Mouse (Mus musculus) kidney, embryonic 16.5 days (tissue): ENCODE measurements around the gene Tlr9. TPM values are rescaled to one million over a fixed set of nuclear protein-coding genes. Genes with fewer than 3 reads are reported as not detected.

Experiments used
- ATAC-seq: fragments of 200-750 bp; cut with Nextera tagmentation; 2 replicates; pipeline ENCODE4 v1.8.0; 2017; ENCODE audit warnings: moderate TSS enrichment; ENCODE audit not compliant: low FRiP score, low TSS enrichment
- H3K27ac ChIP-seq: fragments of 300-500 bp; sonication (generic); 2 replicates; pipeline ENCODE4 v1.5.1; 2014; ENCODE audit warnings: low read length
- H3K27me3 ChIP-seq: fragments of 300-500 bp; sonication (generic); 2 replicates; pipeline ENCODE4 v1.6.1; 2014; ENCODE audit warnings: low read length, control low read depth, mixed read lengths; ENCODE audit not compliant: insufficient read depth
- H3K36me3 ChIP-seq: fragments of 300-500 bp; sonication (generic); 2 replicates; pipeline ENCODE4 v1.6.1; 2014; ENCODE audit warnings: low read length, control low read depth, mixed read lengths; ENCODE audit not compliant: insufficient read depth
- H3K4me1 ChIP-seq: fragments of 300-500 bp; sonication (generic); 2 replicates; pipeline ENCODE4 v1.6.1; 2014; ENCODE audit warnings: low read length, control low read depth, mixed read lengths; ENCODE audit not compliant: insufficient read depth
- H3K4me2 ChIP-seq: fragments of 300-500 bp; sonication (generic); replicated peaks from 2 replicates; pipeline ENCODE4 v1.6.1; 2014; ENCODE audit warnings: low read depth, low read length
- H3K4me3 ChIP-seq: fragments of 300-500 bp; sonication (generic); 2 replicates; pipeline ENCODE4 v1.5.1; 2014; ENCODE audit warnings: mild to moderate bottlenecking, low read length
- H3K9ac ChIP-seq: fragments of 300-500 bp; sonication (generic); replicated peaks from 2 replicates; pipeline ENCODE4 v1.6.1; 2014; ENCODE audit warnings: low read length
- H3K9me3 ChIP-seq: fragments of 300-500 bp; sonication (generic); 2 replicates; pipeline ENCODE4 v1.6.1; 2016; ENCODE audit warnings: low read length, control low read depth
- WGBS: fragments of 180-500 bp; shearing (Covaris S2); extraction: QIAGEN DNeasy Blood & Tissue Kit; methylation state at CpG from one replicate; pipeline ENCODE4 v1.1.7; 2014; 5-methylcytosine and 5-hydroxymethylcytosine counted together
- polyA plus RNA-seq: library from polyadenylated mRNA; unstranded; fragments of >200 nt; fragmentation: Nextera tagmentation; extraction: Ambion mirVana; gene quantifications from 2 replicates; pipeline ENCODE4 v1.2.1, GENCODE M21; 2015

The Tlr9 gene
- polyA plus RNA-seq, 1 experiment from 2014 or later: 0.07 TPM

DNA sequence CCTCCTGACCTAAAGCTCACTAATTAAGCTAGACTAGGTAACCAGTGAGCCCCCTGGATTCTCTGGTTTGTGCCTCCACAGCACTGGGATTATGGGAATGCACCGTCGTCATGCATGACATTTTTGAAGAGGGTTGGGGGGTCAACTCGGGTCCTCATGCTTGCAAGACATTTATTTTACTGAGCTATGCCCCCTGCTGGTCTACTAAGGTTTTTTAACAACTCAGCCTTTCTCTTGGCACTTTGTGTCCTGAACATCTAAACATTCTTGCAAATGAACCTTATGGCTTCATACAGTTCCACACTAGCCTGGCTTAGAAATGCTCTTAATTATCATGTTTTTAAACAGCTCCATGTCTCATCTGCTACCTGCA, 8.3 kb downstream of the Tlr9 start:
- peaks cover 24% of the 10 kb centered on the region for H3K36me3 ChIP-seq
- H3K4me3 ChIP-seq: no peak overlapping the region
- H3K4me1 ChIP-seq: peaks cover 16% of the 10 kb centered on the region
- no peak overlapping the region for H3K9ac ChIP-seq
- no peak for ATAC-seq
- 41% methylated on average over 3 of the region's 3 CpGs for WGBS
- no peak overlapping the region for H3K27ac ChIP-seq
- peaks cover 2% of the 10 kb centered on the region; the same call in 1 of the 2 replicates for H3K27me3 ChIP-seq
- H3K9me3 ChIP-seq: no peaks in the 10 kb centered on the region
- H3K4me2 ChIP-seq: no peak overlapping the region

DNA sequence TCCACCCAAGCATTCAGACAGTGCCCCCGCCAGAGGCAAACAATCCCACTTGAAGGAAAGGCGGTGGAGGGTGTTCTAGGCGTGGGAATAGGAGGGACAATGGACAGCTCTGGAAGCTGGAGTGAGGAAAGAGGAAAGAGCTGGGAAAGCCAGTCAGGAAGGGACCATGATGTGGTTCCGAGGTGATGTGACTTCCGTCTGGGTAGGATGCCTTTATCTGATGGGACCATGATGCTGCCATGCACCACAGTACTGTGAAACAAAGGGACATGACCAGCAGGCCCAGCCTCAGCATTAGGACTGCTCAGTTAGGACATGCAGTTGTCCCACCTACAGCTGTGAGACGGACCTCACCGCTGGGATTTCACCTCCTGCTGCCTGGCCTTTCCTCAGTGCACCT, 8.8 kb downstream of the Tlr9 start:
- Histone ChIP-seq H3K36me3 (peaks cover 29% of the 10 kb centered on the region), H3K9me3 (no peaks in the 10 kb centered on the region), H3K9ac (no peak overlapping the region), H3K27me3 (no peaks in the 10 kb centered on the region), H3K4me3 (no peak overlapping the region), H3K4me2 (no peak overlapping the region), H3K27ac (no peak overlapping the region), H3K4me1 (peaks cover 11% of the 10 kb centered on the region; the same call in 1 of the 2 replicates)
- ATAC-seq: no peak
- WGBS: 78% methylated on average over 7 of the region's 7 CpGs

DNA sequence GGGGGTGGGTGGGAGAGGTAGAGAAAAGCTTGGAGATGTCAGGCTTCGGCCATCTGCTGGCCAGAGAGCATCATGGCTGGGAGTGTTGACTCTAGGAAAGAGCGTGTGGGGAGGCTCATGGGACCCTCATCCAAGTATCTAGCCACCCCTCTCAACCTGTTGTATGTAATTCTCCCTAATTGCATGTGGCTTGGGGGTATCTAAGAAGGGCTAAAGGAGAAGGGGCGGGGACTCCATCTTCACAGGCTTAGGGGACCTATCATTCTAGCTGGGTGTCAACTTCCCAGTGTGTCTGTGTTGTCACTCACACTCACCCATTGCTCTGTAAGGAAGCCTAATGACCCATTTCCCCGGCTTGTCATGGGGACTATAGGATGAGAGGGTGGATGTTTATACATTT, 9.4 kb downstream of the Tlr9 start:
- no peaks in the 10 kb centered on the region for H3K9me3 ChIP-seq
- 74% methylated on average over 4 of the region's 4 CpGs for WGBS

DNA sequence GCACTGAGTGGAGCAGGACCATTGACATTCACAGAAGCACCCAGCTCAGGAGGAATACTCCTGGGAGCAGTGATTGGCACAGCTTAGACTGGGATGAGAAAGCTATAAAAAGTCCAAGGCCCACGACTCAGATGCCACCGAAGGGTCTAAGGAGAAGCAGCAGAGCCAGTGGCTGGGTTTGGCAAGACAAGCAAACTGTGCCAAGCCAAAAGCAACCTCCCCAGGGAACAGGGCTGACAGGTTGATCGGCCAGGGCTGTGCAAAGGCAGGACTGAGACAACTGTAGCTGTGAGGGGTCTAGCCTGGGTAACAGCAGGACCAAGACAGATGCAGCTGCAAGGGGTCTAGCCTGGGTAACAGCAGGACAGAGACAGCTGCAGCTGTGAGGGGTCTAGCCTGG, 10.6 kb downstream of the Tlr9 start:
- H3K27me3 ChIP-seq: no peaks in the 10 kb centered on the region
- no peak overlapping the region for H3K9ac ChIP-seq
- H3K4me1 ChIP-seq: 0 out of 2 replicates have a peak, but pooled peaks cover 7% of the 10 kb centered on the region
- H3K36me3 ChIP-seq: peaks cover 43% of the 10 kb centered on the region
- H3K27ac ChIP-seq: no peak overlapping the region
- no peak overlapping the region for H3K4me2 ChIP-seq
- ATAC-seq: no peak
- 93% methylated on average over 3 of the region's 3 CpGs for WGBS
- no peaks in the 10 kb centered on the region for H3K9me3 ChIP-seq
- H3K4me3 ChIP-seq: no peak overlapping the region

More for the DNA sequence above, 9.4 kb downstream of the Tlr9 start:
- ATAC-seq: no peak
- no peak overlapping the region for H3K9ac ChIP-seq
- H3K36me3 ChIP-seq: peaks cover 35% of the 10 kb centered on the region
- no peaks in the 10 kb centered on the region for H3K27me3 ChIP-seq
- no peak overlapping the region for H3K4me3 ChIP-seq
- 0 out of 2 replicates have a peak, but pooled peaks cover 7% of the 10 kb centered on the region for H3K4me1 ChIP-seq
- no peak overlapping the region for H3K4me2 ChIP-seq
- no peak overlapping the region for H3K27ac ChIP-seq

DNA sequence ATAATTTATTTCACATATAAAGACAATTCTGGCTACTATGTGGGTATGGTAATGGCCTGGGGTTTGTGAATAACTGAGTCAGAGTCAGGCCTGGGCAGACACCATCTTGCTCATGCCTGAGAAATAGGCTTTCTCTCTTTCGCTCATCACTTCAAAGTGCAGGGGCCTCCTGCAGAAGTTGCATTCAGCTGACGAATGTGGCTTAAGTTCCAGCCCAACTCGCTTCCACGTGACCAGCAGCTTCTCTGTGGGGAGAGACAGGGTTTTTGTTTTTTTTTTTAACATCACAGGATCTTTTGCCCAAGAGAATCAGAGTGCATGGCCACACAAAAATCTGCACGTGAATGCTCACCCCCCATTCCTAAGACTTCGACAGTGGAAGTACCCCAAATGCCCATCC, 11.6 kb downstream of the Tlr9 start:
- Histone ChIP-seq H3K4me2 (no peak overlapping the region), H3K36me3 (peaks cover 53% of the 10 kb centered on the region), H3K27me3 (no peaks in the 10 kb centered on the region), H3K4me1 (0 out of 2 replicates have a peak, but pooled peaks cover 7% of the 10 kb centered on the region), H3K9me3 (no peaks in the 10 kb centered on the region), H3K4me3 (no peak overlapping the region), H3K27ac (no peak overlapping the region), H3K9ac (no peak overlapping the region)
- ATAC-seq: no peak
- 70% methylated on average over 6 of the region's 6 CpGs for WGBS

DNA sequence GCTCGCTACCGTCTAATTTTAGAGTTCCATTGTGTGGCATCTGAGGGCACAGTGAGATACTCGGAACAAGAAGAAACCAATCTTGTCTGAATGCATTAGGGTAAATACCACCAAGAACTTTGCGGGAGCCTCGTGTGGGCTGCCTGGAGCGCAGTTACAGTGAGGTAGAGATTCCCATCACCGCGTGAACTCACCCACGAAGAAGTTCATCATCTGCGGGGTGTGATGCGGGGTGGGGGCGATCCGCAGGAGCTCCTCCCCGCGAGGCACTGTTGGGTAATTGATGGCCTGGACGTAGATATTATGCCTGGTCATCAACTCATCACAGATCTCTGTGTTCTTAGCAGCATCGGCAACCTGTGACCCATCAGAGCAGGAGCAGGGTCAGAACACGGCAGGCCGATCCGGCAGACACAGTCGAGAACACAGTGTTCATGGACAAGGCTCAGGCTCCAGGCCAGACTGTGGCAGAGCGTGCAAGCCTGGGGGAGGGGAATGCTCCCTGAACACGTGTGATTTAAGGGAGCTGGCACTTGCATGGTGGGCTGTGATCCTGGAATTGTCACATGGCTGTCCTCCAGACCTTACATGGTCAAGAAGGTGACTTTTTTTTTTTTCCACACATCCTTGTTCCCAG, 12.9 kb downstream of the Tlr9 start:
- Histone ChIP-seq H3K4me1 (0 out of 2 replicates have a peak, but pooled peaks cover 7% of the 10 kb centered on the region), H3K27me3 (no peaks in the 10 kb centered on the region), H3K9ac (0 out of 2 replicates have a peak overlapping the region, but pooled peaks have one; percentile 11), H3K36me3 (peaks cover 60% of the 10 kb centered on the region), H3K9me3 (no peaks in the 10 kb centered on the region), H3K27ac (no peak overlapping the region), H3K4me2 (no peak overlapping the region), H3K4me3 (no peak overlapping the region)
- ATAC-seq: no peak
- WGBS: 64% methylated on average over 23 of the region's 23 CpGs

DNA sequence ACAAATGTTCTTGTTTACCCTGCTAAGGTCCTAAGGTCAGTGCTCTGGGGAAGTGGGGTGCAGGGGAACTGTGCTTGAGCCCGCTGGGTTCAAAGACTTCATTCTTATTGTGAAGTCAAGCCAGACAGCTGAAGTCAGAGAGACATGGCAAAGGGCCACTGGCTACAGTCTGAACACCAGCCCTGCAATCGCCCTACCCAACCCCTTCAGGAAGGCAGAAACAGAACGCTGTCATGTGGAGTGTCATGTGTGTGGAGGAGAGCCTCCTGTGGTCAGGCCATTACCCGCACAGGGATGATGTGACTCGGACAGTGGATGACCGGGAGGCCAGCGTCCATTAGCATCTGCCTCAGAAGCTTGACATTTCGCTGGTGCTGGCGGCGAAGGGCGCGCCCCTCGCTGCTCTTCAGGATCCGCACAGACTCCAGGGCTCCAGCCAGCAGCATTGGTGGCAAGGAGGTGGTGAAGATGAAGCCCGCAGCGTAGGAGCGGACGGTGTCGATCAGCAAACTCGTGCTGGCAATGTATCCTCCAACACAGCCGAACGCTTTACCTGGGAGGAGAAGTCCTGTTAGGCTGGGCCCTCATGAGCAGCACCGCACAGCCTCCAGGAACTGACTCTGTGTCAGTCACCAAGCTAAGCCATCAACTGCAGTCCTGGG, 13.9 kb downstream of the Tlr9 start:
- H3K36me3 ChIP-seq: peaks cover 68% of the 10 kb centered on the region
- no peaks in the 10 kb centered on the region for H3K9me3 ChIP-seq
- H3K4me1 ChIP-seq: 0 out of 2 replicates have a peak, but pooled peaks cover 7% of the 10 kb centered on the region
- no peaks in the 10 kb centered on the region for H3K27me3 ChIP-seq
- no peak for ATAC-seq
- H3K4me2 ChIP-seq: no peak overlapping the region
- no peak overlapping the region for H3K27ac ChIP-seq
- WGBS: 87% methylated on average over 23 of the region's 23 CpGs
- H3K4me3 ChIP-seq: no peak overlapping the region
- H3K9ac ChIP-seq: no peak overlapping the region

DNA sequence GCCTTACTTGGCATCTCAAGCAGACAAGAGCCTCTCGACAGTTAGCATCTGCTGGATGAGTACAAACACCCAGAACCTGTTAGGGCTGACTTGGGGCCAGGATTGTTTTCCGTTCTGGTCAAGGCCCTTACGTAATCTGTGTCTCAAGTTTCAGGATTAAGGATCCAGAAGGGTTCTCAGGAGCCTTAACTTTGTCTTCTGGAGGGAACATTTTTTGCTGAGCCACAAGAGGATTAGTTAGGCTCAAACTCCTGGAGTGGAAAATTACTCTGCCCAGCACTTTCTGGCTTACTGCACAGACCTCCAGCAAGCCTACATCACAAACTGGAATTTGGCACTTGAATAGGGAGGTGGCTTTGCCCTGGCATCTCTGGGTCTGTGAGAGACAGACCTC, 14.4 kb downstream of the Tlr9 start:
- Histone ChIP-seq H3K4me3 (no peak overlapping the region), H3K4me2 (no peak overlapping the region), H3K4me1 (0 out of 2 replicates have a peak, but pooled peaks cover 7% of the 10 kb centered on the region), H3K27me3 (no peaks in the 10 kb centered on the region), H3K9me3 (no peaks in the 10 kb centered on the region), H3K36me3 (peaks cover 72% of the 10 kb centered on the region), H3K27ac (peak overlapping the region; percentile 6; the same call in 1 of the 2 replicates), H3K9ac (no peak overlapping the region)
- ATAC-seq: no peak
- 60% methylated on average over 3 of the region's 3 CpGs for WGBS

DNA sequence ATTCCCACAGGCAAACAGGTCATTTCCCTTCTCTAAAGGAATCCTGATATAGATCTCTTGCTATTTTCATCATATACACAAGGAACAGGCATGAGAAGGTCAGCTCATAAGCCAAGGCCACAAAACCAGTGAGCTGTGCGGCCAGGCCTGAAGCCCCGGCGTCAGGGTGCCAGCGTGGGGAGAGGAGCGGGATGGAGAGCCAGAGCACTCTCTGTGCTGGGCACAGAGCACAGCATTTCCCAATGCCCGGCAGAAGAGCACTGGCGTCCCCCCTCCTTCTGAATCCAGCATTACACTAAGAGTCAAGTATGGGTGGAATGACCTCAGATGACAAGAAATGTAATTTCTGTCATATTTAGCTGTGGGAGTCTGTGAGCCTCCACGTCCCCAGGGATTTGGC, 15.0 kb downstream of the Tlr9 start:
- no peaks in the 10 kb centered on the region for H3K27me3 ChIP-seq
- H3K36me3 ChIP-seq: peaks cover 78% of the 10 kb centered on the region
- H3K9me3 ChIP-seq: no peaks in the 10 kb centered on the region
- ATAC-seq: no peak
- no peak overlapping the region for H3K4me2 ChIP-seq
- WGBS: 67% methylated on average over 8 of the region's 8 CpGs
- no peak overlapping the region for H3K4me3 ChIP-seq
- no peak overlapping the region for H3K27ac ChIP-seq
- H3K9ac ChIP-seq: no peak overlapping the region
- H3K4me1 ChIP-seq: 0 out of 2 replicates have a peak, but pooled peaks cover 7% of the 10 kb centered on the region

DNA sequence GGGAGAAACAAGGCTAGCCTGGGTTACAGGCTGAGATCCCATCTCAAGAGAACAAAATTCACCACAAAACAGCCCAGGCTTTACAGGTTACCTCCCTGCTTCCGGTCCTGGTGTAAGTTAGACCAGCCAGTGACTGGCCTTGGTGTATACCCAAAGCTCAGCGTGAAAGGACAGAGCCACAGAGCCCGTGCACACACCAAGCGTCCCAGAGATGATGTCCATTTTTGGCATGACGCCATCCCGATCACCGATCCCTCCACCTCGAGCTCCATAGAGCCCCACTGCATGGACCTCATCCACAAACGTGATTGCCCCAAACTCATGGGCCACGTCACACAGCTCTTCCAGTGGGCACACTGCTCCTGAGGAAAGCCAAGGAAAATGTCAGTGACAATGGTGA, 15.5 kb downstream of the Tlr9 start:
- Histone ChIP-seq H3K36me3 (peaks cover 82% of the 10 kb centered on the region), H3K27ac (no peak overlapping the region), H3K4me1 (peaks cover 9% of the 10 kb centered on the region; the same call in 1 of the 2 replicates), H3K4me2 (no peak overlapping the region), H3K4me3 (no peak overlapping the region), H3K27me3 (no peaks in the 10 kb centered on the region), H3K9ac (no peak overlapping the region), H3K9me3 (no peaks in the 10 kb centered on the region)
- 95% methylated on average over 10 of the region's 10 CpGs for WGBS
- ATAC-seq: no peak
